Mouse (Mus musculus) cerebellum, postnatal 10 days (tissue): Measurements from ENCODE around the gene Nrg3.

Experiments
- DNase-seq, 2 experiments: peaks; one replicate each; pipeline ENCODE4 v3.0.0; 2021; ENCODE audit warnings: mixed read lengths in 2 of 2

The Nrg3 gene

DNA sequence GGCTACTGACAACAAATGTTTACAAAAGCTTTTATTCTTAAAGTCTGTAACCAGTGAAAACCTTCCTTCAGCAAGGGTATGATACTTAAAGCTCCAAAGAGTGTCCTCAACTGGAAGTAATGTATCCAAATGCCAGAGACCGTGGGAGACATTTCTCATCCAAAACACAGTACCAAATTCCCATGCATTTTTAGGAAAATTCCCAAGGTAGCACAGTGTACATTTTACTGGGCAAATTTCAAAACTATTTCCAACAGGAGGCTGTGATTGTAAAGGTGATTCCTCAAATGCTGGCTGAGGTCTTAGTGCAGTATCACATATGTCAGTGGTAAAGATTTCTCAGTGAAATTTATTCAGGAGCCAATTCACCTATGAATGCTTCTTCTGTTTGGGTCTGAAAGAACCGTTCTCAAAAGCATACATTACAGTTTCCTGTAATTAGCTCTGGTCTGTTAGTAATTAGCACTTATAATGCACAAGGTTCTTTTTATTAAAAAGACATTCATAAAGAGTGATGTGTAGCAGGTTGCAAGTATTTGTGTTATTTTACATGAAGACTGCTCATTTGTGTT, 536.3 kb downstream of the Nrg3 start:
- DNase-seq: peak in 1 of 2 experiments; percentile 11

DNA sequence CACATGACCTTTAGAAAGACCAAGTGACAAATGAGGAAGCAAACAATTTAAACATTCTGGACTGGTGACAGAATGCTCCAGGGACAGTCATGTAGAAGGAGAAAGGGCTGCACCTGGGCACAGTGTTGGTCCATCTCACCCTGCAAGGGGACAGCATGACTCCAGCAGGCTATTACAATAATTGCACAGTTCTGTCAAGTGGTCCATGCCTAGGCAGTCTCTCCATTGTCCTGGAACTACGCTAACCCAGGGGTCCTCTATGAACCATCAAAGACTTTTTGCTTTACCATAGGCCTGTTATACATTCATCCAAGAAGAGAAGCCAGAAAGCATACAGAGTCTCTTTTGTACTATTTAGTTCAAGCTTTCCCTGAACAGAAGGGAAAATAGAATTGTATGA, 549.2 kb downstream of the Nrg3 start:
- no peak for DNase-seq

DNA sequence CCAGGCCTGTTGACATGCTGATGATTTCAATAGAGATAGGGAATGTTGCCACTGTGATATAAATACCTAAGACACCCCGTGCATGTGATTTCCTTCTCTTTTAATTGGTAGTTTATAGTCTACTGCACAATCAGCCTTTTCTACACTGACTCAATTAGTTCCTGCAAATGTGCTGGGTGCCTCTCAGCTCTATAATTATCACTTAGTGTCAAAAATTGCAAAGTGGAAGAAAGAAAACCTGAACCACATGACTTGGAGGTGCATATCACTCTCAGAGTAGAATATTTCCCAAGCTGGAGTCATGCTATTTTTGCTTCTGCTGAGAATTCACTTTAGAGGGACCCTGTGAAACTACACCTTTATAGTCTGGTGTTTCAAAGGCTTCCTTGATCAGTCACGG, 552.1 kb downstream of the Nrg3 start:
- DNase-seq: no peak

DNA sequence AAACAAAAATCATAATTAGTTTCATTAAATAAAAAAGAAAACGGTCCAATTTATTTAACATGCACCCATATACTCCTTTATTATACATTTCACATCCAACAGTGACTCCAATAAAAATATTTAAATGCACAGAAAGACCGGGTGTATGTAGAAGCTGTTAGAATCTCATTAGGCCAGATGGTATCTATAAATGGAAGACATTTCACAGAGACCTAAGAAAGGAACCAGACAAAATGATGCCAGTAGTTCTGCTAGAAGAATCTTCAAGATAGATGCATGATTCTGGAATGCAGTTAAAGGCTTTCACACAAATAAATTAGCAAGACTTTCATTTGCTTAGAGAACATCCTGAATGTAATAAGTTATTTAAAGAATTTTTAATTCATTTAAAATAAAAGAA, 602.3 kb downstream of the Nrg3 start:
- DNase-seq: no peak

DNA sequence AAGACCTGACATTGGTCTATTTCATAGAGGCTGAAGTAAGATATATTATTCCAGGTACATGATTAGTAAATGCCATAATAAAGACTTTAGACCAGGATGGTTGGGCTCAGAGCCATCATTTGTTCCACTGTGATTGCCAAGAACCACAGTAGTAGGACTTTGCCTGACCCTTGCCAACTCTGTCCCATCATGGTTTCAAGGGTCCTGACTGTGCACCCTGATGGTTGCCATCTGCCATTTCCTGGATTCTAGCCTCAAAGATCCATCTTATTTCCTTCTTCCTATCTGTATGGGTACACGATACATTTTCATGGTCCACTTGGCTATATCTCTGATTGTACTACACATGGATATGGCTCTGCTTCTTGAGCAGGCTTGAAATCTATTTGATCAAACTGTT, 625.3 kb downstream of the Nrg3 start:
- peak; percentile 94 for DNase-seq

DNA sequence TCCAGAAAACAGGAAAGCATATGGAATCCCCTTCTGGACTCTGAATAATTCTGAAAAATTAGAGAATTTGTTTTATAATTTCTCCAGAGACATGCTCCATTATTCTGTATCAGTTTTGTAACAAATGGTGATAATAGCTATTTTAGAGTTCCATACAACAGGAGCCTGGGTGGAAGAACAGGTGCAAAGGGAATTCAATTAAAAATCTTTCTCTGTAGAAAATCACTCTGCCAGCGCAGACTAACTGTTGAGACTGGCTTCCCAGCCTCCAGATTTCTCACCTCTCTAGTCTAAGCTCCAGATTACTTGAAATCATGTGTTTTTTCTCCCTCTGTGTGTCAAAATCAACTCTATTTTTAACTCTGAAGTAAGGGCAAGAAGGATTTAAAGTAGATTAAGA, 625.8 kb downstream of the Nrg3 start:
- peak; percentile 54 to 57 for DNase-seq

DNA sequence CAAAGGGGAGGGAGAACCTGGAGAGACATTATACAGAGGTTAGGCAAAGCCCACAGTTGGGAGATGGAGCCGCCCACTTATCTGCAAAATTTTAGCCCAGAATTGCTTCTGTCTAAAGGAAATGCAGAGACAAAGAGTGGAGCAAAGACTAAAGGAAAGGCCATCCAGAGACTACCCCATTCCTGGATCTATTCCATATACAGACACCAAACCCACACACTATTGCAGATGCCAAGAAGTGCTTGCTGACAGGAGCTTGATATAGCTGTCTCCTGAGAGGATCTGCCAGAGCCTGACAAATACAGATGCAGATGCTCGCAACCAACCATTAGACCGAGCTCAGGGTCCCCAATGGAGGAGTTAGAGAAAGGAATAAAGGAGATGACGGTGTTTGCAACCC, 637.9 kb downstream of the Nrg3 start:
- no peak for DNase-seq

DNA sequence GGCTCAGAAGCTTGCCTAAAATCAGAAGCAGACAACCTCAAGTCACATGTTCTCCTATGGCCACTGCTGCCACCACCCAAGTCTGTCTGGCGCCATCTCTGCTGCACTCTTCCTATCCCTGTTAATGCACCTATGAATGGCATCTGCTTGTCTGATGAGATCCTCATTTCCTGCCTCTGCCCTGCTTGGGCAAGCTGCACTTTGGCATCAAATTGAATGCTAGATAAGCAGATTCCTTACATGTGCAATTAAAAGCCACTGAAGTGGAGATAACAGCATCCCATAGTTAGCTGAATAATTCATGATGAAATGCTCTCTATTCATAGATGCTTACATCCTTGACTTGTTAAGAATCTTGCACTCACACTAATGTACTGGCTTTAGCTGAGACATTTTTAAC, 648.0 kb downstream of the Nrg3 start:
- peak; percentile 61 to 66 for DNase-seq

DNA sequence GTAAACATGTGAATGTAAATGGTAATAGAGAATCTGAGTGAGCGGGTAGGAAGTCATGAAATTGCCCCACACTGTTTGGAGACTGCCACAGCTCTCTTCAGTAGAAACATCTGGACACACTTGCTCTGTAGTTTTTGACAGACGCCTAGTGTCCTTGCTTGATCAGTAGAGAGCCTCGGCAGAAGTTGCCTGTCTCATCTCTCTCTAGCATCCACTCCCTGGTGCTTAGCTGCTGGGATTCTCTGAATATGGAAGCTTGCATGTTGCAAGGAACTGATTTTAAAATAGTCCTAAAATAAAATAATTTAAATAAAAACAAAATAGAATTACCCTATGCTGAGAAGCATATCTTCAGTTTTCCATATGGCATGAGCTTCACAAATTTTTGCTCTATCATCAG, 675.9 kb downstream of the Nrg3 start:
- DNase-seq: no peak

DNA sequence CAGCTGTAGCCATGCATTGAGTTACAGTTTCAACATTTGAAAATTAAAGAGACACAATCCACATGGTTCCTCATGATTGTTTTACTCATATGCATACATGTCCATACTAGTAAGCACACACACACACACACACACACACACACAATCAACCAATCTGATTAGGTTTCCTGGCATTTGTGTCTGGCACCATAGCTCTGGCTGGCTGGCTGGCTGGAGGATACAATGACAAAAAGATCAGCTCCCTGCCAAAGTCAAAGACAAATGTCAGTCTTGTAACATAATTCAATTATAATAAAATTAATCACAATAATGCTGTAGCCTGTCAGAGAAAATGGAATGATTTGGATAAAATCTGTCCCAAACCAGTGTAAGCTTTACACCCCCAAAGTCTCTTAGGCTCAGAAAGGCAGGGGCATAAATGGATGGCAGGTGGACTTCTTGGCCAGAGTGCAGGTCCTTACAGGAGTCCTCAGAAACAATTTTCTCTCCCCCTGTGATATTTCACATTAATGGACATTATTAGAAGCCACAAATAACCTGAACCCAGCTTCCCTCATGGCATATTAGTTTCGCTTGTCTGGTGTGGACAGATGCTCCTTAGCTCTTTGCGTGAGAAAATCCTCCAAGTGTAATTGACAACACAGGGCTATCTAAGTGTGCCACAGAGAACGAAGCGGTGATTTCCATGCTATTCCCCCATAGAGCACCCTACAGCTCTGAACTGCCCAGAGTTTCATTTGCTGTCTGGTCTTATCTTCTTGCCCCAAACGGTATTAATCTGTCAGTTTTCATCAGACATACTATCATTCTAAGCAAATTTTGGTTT, 697.4 kb downstream of the Nrg3 start:
- peak; percentile 65 to 77 for DNase-seq

DNA sequence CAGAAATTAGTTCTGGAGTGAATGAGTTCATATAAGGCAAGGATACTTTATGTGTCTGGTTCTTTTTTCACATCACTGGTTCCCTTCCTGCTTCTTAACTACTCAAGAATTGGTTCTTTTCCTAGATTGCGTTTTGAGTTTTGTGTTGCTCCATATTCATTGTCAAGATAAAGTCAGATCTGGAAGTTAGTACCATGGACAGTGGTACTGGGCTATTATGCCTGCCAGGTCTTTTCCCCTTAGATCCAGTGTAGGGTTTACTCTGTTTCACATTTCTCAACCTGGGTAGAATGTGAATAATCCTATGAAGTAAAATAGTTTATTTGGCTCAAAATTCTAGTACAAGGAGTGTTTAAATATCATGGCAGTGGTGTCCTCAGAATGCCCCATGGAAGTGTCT, 698.1 kb downstream of the Nrg3 start:
- no peak for DNase-seq

DNA sequence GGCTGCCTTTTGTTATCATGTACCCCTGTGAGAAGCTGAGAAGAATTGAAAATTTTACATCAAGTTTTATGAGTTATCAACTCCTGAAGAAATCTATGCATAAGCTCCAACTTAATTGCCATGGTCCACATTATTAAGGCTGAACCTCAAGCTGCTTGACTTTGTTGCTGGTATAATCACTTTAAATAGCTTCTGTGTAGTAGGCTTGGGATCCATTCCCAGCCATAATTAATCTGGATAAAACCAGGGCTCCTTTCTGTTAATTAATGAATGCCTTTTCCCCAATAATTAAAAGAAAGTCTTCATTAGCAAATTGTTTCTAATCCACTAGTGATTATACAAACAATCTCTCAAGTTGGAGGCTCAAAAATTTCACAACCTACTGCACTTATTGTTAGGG, 742.4 kb downstream of the Nrg3 start:
- DNase-seq: no peak

DNA sequence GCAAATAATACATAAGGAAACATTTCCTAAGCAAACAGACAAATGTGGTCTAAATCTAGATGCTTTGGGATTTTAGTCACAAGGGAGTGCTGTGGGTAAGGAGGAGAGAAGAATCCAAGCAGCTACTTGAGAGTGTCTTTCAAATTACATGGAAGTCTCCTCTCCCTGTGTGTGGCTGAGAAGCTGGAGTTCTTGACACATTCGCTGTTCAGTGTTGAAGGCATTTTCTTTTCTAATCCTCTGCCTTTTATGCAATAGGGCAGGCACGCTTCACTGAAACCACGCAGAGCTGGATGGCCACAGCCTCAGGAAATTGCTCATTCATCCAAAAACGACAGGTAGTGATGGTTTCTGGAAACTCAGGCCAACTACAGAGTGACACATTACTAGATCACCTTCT, 769.0 kb downstream of the Nrg3 start:
- DNase-seq: peak; percentile 25 to 30

DNA sequence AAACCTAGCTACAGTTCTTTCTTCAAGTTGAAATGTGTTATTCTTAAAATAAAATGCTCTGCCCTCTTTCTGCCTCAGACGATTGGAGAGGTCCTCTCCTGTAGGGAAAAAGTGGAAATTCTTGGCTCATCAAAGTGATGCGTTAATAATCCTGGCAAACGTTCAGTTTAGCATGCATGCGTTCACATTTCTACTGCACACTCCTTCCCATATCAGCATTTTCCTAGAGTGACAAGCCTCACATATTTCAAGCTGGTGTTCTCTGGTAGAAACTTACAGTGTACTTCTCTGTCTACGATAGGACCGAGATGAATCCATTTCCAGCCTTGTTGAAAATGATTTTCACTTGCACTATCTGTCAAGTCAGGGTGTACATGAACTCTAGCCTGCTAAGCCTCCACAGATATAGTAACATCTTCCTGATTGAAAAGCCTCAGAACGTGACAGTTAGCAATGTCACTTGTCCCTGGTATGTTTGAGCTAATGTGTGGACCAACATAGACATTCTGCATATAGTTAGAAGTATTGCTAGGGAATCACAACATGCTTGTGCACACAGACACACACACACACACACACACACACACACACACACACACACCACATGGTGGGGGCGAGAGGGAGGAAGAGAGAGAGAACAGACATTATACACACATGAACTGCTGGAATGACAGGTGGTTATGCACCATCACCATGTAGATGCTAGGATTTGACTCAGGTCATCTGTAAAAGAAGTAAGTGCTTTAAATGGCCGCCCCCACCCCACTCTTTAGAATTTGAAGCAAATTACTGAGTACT, 770.1 kb downstream of the Nrg3 start:
- DNase-seq: peak; percentile 58 to 63

DNA sequence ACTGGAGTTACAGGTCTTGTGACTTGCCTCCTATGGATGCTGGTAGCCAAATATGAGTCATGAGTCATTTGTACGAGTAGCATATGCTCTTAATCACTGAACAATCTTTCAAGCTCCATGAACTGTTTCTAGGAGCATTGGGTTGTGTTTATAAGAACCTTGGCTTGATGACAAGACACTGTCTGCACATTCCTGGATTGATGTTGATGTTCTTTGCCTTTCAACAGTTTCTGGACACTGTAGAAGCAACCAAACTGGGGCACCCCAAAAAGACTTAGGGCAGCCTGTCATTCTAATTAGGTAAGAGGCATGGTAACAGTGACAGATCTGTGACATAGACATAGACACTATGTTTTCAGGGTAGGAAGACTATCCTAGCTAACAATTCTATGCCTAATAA, 771.5 kb downstream of the Nrg3 start:
- peak in 1 of 2 experiments; percentile 25 for DNase-seq

DNA sequence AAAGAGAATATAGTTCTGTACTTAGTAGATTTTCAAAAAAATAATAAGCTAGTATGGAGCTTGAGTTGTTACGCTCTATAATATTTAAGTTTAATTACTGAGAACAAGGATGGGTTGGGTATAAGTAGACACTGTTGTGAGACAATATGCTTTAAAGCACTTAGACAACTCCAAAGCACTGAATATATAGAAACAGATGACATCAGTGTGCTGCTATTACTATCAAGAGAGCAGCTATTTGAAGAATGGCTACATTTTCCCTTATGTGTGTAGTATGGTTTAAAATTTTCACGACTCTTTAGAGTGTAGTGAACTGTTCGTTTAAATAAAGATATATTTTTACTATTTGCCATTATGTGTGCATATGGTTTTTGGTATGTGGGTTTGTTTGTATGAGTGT, 771.9 kb downstream of the Nrg3 start:
- DNase-seq: no peak

DNA sequence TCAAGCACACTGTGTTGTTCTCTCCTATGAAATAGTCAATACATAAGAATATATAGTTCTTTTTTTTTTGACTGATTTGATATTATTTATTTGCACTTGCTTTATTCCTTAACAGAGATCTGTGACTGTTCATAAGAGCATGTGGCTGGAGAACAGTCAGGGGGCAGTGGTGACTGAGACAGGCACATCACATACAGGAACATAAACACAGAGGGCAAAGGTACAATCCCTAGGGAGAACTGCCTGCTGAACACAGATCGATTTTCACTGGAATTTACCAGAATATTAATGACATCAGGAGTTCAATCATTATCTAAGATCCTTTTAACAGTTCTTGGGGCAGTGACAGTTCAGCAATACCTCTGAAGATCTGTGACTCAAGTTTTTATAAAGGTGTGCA, 812.9 kb downstream of the Nrg3 start:
- no peak for DNase-seq

DNA sequence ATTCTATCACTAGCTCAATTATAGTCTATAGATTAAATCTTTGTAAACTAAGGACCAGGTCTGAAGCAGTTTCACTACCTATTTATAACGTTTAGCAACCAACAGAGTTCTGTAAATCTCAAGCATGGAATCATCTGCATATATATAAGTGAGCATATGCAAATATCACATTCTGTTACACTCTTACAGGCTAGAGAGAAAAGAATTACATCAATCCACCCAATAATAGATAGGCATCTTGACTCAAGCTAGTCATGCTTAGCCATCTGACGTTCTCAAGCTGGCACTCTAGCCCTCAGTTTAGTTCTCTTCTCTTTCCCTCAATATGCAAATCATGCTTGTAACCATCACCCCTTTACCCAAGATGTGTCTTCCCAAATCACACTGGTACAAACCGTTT, 835.8 kb downstream of the Nrg3 start:
- no peak for DNase-seq

DNA sequence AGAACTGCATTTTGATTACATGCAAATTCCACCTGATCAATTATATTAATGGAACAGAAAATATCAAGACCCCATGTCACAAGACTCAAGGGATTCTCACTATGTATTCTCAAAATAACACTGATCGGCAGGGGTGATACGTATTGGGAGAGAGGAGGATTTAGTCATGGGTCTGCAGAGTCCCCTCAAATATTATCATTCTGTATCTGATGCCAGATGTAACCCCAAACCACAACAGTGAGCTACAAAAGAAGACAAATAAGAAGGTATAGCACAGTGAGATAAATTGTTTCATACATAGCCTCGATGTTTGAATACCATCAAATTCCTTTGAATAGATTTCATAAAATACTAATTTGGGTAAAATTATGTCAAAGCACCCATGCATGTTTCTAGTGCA, 842.8 kb downstream of the Nrg3 start:
- no peak for DNase-seq

DNA sequence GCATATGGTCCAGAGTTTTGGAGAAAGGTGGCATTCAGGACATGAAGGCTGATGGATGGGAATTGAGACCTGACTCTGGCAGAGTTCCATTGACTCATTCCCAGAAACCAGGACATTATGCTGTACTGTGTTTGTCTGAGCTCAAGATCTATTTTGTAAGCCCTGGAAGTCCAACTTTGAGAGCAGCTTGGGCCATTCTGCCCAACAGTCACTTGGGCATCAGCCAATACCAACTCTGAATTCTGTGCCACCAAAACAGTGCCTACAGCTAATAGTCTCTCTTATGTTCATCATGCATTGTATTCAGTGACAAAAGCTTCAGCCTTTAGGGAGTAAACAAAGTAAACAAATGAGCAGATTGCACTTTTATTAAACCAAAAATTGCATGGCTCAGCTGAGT, 843.2 kb downstream of the Nrg3 start:
- DNase-seq: peak; percentile 53 to 61

DNA sequence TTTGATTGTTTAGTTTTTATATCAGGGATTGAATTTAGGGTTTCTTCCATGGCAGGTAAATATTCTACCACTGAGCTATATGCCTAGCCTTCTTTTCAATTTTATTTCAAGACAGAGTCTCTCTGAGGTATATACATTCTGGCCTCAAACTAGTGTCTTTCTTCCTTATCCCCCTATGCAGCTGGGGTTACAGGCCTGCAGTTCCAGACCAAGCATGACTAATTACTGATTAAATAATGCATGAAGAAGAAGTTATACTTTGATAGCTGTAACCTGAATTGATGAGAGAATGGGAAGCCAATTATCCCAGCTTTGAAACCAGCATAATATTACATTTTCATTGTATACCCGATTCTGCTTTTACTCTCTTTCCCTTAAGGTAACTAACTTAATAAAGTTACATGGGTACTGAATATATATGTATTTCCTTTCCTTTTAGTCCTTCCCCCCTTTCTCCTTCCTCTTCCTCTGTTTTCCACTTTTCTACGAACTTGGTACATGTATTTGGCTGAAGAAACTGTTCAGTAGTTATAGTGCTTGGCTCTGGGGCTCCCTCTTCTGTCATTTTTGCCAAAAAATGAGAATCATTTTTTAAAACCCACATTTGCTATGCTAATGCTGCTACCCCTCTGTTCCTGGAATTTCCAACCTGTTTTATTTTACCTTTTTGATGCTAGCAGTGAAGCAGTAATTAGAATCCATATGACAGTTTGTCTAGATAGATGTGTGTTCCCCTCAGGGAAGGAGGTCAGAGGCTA, 843.8 kb downstream of the Nrg3 start:
- DNase-seq: peak; percentile 7 to 11

DNA sequence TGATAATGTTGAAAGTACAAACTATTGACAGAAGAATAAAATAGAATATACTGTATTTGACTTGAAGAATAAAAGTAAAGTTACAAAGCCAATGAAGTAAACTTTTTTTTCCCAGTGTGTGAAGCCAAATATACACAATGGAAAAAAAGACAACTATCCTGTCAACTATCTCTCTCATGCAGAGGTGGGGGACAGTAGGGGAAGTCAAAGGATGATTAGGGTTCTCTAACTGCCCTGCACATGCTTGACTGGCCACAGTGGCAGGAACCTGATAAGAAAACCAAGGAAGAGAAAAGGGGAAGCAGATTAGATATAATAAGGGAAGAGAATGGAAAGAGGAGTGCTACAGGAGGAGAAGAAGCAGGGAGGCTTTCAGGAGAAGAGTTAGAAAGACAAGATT, 855.9 kb downstream of the Nrg3 start:
- no peak for DNase-seq

DNA sequence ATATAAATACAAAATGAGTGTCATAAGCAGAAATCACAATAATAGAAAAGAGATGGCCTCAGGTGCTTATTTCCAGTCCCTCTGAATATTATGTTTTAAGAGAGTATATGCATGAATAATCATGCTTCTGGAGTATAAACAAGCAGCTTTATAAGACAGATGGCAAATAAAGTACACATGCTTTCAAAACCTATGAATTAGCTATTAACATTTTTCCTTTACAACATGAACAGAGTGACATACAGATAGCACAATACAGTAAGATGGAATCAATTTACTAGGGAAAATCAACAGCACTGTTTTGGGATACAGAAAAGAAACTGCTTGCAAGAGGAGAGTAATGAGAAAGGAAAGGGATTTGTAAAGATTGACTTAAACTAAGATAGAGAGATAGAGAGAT, 875.2 kb downstream of the Nrg3 start:
- no peak for DNase-seq
